Mouse (Mus musculus): ENCODE data around the gene Nr1d1.

GRCm38 (mm10) chr11:98790631-98791205, 15.6 kb upstream of the Nr1d1 start:
- TF ChIP-seq POLR2A (IDR thresholded peaks at IDR 0.05; ENCODE audit: extremely low read depth, insufficient read depth, low read length) (no peak), CTCF (IDR thresholded peaks at IDR 0.05; ENCODE audit: extremely low read depth, insufficient read depth, low read length) (no peak)
